Mouse (Mus musculus) brain, adult 2 months (tissue): ENCODE data around the gene D430041D05Rik.

ENCODE experiments used
- DNase-seq: peaks from one replicate; pipeline ENCODE4 v3.0.0; 2011; ENCODE audit warnings: low read depth, low spot score

The D430041D05Rik gene

GRCm38 (mm10) chr2:104267049-104267448 is 143.8 kb downstream of the D430041D05Rik start:
- peak; percentile 32 for DNase-seq

GRCm38 (mm10) chr2:104261741-104262067 is 149.1 kb downstream of the D430041D05Rik start:
- DNase-seq = no peak

GRCm38 (mm10) chr2:104260920-104261740 is 149.7 kb downstream of the D430041D05Rik start:
- peak; percentile 46 for DNase-seq

- DNase-seq = peak; percentile 47
These were observed 154.2 kb downstream of the D430041D05Rik start for GRCm38 (mm10) chr2:104256585-104256984.

GRCm38 (mm10) chr2:104254944-104255343 is 155.9 kb downstream of the D430041D05Rik start:
- DNase-seq = no peak

- no peak for DNase-seq
These were observed 157.5 kb downstream of the D430041D05Rik start for GRCm38 (mm10) chr2:104253341-104253740.

- peak; percentile 60 for DNase-seq
These were observed 159.2 kb downstream of the D430041D05Rik start for GRCm38 (mm10) chr2:104251647-104252046.

GRCm38 (mm10) chr2:104249856-104250255 is 161.0 kb downstream of the D430041D05Rik start:
- DNase-seq = no peak

GRCm38 (mm10) chr2:104246851-104247250 is 164.0 kb downstream of the D430041D05Rik start:
- DNase-seq = no peak

- DNase-seq = peak; percentile 57
These were observed 168.8 kb downstream of the D430041D05Rik start for GRCm38 (mm10) chr2:104242055-104242454.

GRCm38 (mm10) chr2:104237141-104237540 is 173.7 kb downstream of the D430041D05Rik start:
- DNase-seq = peak; percentile 79

- DNase-seq = no peak
These were observed 180.4 kb downstream of the D430041D05Rik start for GRCm38 (mm10) chr2:104230444-104230843.

- peak; percentile 79 for DNase-seq
These were observed 184.8 kb downstream of the D430041D05Rik start for GRCm38 (mm10) chr2:104226057-104226456.

- DNase-seq = no peak
These were observed 191.0 kb downstream of the D430041D05Rik start for GRCm38 (mm10) chr2:104219733-104220391.

- DNase-seq = peak; percentile 53
These were observed 192.2 kb downstream of the D430041D05Rik start for GRCm38 (mm10) chr2:104218588-104219065.

GRCm38 (mm10) chr2:104218114-104218513 is 192.7 kb downstream of the D430041D05Rik start:
- no peak for DNase-seq

GRCm38 (mm10) chr2:104209408-104209807 is 201.4 kb downstream of the D430041D05Rik start:
- DNase-seq = peak; percentile 53

GRCm38 (mm10) chr2:104208415-104208814 is 202.4 kb downstream of the D430041D05Rik start:
- DNase-seq = no peak

GRCm38 (mm10) chr2:104207948-104208347 is 202.9 kb downstream of the D430041D05Rik start:
- peak; percentile 93 for DNase-seq

- DNase-seq = peak; percentile 78
These were observed 205.2 kb downstream of the D430041D05Rik start for GRCm38 (mm10) chr2:104205623-104206022.

GRCm38 (mm10) chr2:104200211-104200610 is 210.6 kb downstream of the D430041D05Rik start:
- no peak for DNase-seq

- DNase-seq = no peak
These were observed 212.6 kb downstream of the D430041D05Rik start for GRCm38 (mm10) chr2:104198186-104198585.

GRCm38 (mm10) chr2:104197281-104197680 is 213.5 kb downstream of the D430041D05Rik start:
- no peak for DNase-seq
